Mouse (Mus musculus) heart, postnatal 0 days (tissue): ENCODE data around the gene Agap2.

Experiments
- CTCF ChIP-seq: IDR thresholded peaks from 2 replicates; pipeline ENCODE4 v1.5.1; 2016; ENCODE audit warnings: antibody characterized with exemption, control low read depth, low read depth
- EP300 ChIP-seq: IDR thresholded peaks from 2 replicates; pipeline ENCODE4 v1.6.1; 2016; ENCODE audit warnings: antibody characterized with exemption, low read depth

DNA sequence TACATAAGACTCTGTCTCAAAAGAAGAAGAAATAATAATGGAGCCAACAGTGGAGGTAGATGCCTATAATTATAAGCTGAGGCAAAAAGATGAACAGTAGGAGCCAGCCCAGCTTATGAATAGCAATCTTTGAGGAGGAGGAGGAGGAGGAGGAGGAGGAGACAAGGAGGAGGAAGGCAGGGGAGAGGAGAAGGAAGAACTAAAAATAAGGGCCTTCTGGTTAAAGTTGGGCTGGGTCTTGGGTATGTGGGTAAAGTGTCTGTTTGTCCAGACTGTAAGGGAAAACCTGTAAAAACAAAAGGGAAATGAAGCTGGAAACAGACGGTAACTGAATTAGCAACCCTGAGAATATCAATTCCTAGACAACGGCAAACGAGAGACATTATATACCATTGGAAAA, 46.9 kb downstream of the Agap2 start:
- no peak for TF ChIP-seq CTCF
- no peak for TF ChIP-seq EP300
